Mouse (Mus musculus): ENCODE measurements at regions not wholly inside any gene's neighbourhood (a gene's known extent, or its start where the extent isn't known, plus 50 kb on each side); places are given as distances from the start of the nearest gene placed in this dataset.

DNA sequence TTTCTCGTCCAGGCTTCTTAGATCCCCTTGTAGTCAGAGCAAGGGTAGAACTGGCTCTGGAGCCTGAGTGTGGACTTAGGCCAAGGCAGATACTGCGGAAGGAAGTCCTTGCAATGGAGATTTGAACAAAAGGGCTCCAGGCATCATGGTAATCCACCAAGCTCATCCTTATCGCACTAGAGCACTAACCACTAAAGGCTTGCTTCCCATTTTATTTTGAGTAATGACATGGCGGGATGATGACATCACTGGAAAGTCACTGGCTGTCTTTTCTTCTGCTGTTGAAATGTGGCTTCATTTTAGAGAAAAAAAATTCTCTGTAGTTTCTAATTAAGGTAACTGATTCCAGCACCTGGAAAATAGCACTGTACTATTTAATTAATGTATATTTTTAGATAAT is 137.4 kb upstream of the Cnr1 start:
- Histone ChIP-seq H3K27ac (ENCODE audit: low read length) (no peak overlapping the region), H3K27me3 (ENCODE audit: control insufficient read depth, insufficient read depth, low read depth, low read length) (no peaks in the 10 kb centered on the region), H3K4me2 (ENCODE audit: low read depth, low read length) (no peak overlapping the region), H3K4me3 (ENCODE audit: low read length) (no peak overlapping the region), H3K9me3 (ENCODE audit: control insufficient read depth, low read length) (no peaks in the 10 kb centered on the region), H3K9ac (ENCODE audit: low read length) (no peak overlapping the region), H3K4me1 (replicated peaks; ENCODE audit: control insufficient read depth, insufficient read depth, low read length) (no peaks in the 10 kb centered on the region), H3K36me3 (ENCODE audit: control insufficient read depth, insufficient read depth, low read length) (no peaks in the 10 kb centered on the region)
- 80% methylated on average over 4 of the region's 4 CpGs for WGBS
- no peak for ATAC-seq (ENCODE audit: low read depth)

GRCm38 (mm10) chr4:33793398-33793797 is 131.0 kb upstream of the Cnr1 start:
- no peak overlapping the region for H3K4me3 ChIP-seq (ENCODE audit: low read length)
- no peaks in the 10 kb centered on the region for H3K4me1 ChIP-seq (replicated peaks; ENCODE audit: control insufficient read depth, insufficient read depth, low read length)
- no peak overlapping the region for H3K9ac ChIP-seq (ENCODE audit: low read length)
- no peak for ATAC-seq (ENCODE audit: low read depth)
- H3K9me3 ChIP-seq (ENCODE audit: control insufficient read depth, low read length) = no peaks in the 10 kb centered on the region
- WGBS = 92% methylated on average over 8 of the region's 8 CpGs
- H3K27me3 ChIP-seq (ENCODE audit: control insufficient read depth, insufficient read depth, low read depth, low read length) = no peaks in the 10 kb centered on the region
- no peaks in the 10 kb centered on the region for H3K36me3 ChIP-seq (ENCODE audit: control insufficient read depth, insufficient read depth, low read length)
- no peak overlapping the region for H3K27ac ChIP-seq (ENCODE audit: low read length)
- no peak overlapping the region for H3K4me2 ChIP-seq (ENCODE audit: low read depth, low read length)

GRCm38 (mm10) chr4:33795461-33795860 is 128.9 kb upstream of the Cnr1 start:
- ATAC-seq (ENCODE audit: low read depth) = no peak
- 98% methylated on average over 3 of the region's 3 CpGs for WGBS
- no peak overlapping the region for H3K27ac ChIP-seq (ENCODE audit: low read length)
- no peaks in the 10 kb centered on the region for H3K36me3 ChIP-seq (ENCODE audit: control insufficient read depth, insufficient read depth, low read length)
- H3K4me1 ChIP-seq (replicated peaks; ENCODE audit: control insufficient read depth, insufficient read depth, low read length) = no peaks in the 10 kb centered on the region
- H3K4me2 ChIP-seq (ENCODE audit: low read depth, low read length) = no peak overlapping the region
- H3K9me3 ChIP-seq (ENCODE audit: control insufficient read depth, low read length) = no peaks in the 10 kb centered on the region
- no peak overlapping the region for H3K9ac ChIP-seq (ENCODE audit: low read length)
- no peaks in the 10 kb centered on the region for H3K27me3 ChIP-seq (ENCODE audit: control insufficient read depth, insufficient read depth, low read depth, low read length)
- H3K4me3 ChIP-seq (ENCODE audit: low read length) = no peak overlapping the region

DNA sequence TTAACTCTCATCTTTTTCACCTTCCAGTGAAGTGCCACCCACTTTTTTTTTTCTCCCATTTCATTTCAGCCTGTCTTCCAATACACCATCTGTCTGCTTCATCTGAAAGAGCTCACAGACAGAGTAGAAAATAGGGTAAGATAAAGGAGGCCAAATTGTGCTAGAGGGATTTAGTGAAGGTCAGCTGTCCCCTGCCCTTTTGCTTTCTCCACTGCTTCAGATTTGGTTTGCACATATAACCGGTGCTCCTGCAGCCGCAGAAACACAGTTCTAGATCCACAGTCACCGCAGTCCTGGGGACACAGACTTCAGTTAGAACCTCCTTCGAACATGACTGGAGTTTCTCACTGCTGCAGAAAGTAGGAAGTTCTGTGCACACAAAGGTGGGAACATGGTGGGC is 126.4 kb upstream of the Cnr1 start:
- H3K9ac ChIP-seq (ENCODE audit: low read length) = no peak overlapping the region
- H3K27ac ChIP-seq (ENCODE audit: low read length) = no peak overlapping the region
- ATAC-seq (ENCODE audit: low read depth) = no peak
- no peaks in the 10 kb centered on the region for H3K36me3 ChIP-seq (ENCODE audit: control insufficient read depth, insufficient read depth, low read length)
- no peaks in the 10 kb centered on the region for H3K9me3 ChIP-seq (ENCODE audit: control insufficient read depth, low read length)
- 91% methylated on average over 4 of the region's 4 CpGs for WGBS
- H3K4me1 ChIP-seq (replicated peaks; ENCODE audit: control insufficient read depth, insufficient read depth, low read length) = no peaks in the 10 kb centered on the region
- no peak overlapping the region for H3K4me3 ChIP-seq (ENCODE audit: low read length)
- H3K4me2 ChIP-seq (ENCODE audit: low read depth, low read length) = no peak overlapping the region
- no peaks in the 10 kb centered on the region for H3K27me3 ChIP-seq (ENCODE audit: control insufficient read depth, insufficient read depth, low read depth, low read length)

- WGBS = 81% methylated on average over 6 of the region's 6 CpGs
- no peak for ATAC-seq (ENCODE audit: low read depth)
Measured at GRCm38 (mm10) chr4:33798654-33799053, 125.7 kb upstream of the Cnr1 start.

GRCm38 (mm10) chr4:33799110-33799509 is 125.3 kb upstream of the Cnr1 start:
- Histone ChIP-seq H3K4me1 (replicated peaks; ENCODE audit: control insufficient read depth, insufficient read depth, low read length) (no peaks in the 10 kb centered on the region), H3K36me3 (ENCODE audit: control insufficient read depth, insufficient read depth, low read length) (no peaks in the 10 kb centered on the region), H3K9ac (ENCODE audit: low read length) (no peak overlapping the region), H3K27me3 (ENCODE audit: control insufficient read depth, insufficient read depth, low read depth, low read length) (no peaks in the 10 kb centered on the region), H3K4me3 (ENCODE audit: low read length) (no peak overlapping the region), H3K9me3 (ENCODE audit: control insufficient read depth, low read length) (no peaks in the 10 kb centered on the region), H3K4me2 (ENCODE audit: low read depth, low read length) (no peak overlapping the region), H3K27ac (ENCODE audit: low read length) (no peak overlapping the region)
- no peak for ATAC-seq (ENCODE audit: low read depth)
- 55% methylated on average over 6 of the region's 6 CpGs for WGBS

More at GRCm38 (mm10) chr4:33798654-33799053, 125.7 kb upstream of the Cnr1 start:
- no peak overlapping the region for H3K9ac ChIP-seq (ENCODE audit: low read length)
- H3K9me3 ChIP-seq (ENCODE audit: control insufficient read depth, low read length) = no peaks in the 10 kb centered on the region
- no peak overlapping the region for H3K27ac ChIP-seq (ENCODE audit: low read length)
- H3K4me3 ChIP-seq (ENCODE audit: low read length) = no peak overlapping the region
- no peak overlapping the region for H3K4me2 ChIP-seq (ENCODE audit: low read depth, low read length)
- H3K36me3 ChIP-seq (ENCODE audit: control insufficient read depth, insufficient read depth, low read length) = no peaks in the 10 kb centered on the region
- no peaks in the 10 kb centered on the region for H3K27me3 ChIP-seq (ENCODE audit: control insufficient read depth, insufficient read depth, low read depth, low read length)
- H3K4me1 ChIP-seq (replicated peaks; ENCODE audit: control insufficient read depth, insufficient read depth, low read length) = no peaks in the 10 kb centered on the region

DNA sequence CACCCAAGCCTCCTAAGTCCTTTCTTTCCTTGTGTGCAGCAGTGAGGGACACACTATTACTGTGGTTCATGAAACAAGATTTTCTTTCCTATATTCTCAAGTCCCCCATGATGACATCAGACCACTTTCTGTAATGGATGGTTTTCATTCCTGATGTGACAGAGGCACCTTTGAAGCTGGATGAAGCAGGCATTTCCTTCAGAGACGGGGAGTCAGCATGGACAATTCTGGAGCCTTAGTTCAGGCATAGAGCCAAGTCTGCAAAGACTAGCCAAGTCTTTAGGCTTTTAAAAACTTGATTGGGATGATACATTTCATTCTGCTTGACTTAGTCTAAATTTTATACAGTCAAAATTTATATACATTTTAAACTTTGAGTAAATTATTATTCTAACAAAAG is 124.6 kb upstream of the Cnr1 start:
- Histone ChIP-seq H3K36me3 (ENCODE audit: control insufficient read depth, insufficient read depth, low read length) (no peaks in the 10 kb centered on the region), H3K27me3 (ENCODE audit: control insufficient read depth, insufficient read depth, low read depth, low read length) (no peaks in the 10 kb centered on the region), H3K4me2 (ENCODE audit: low read depth, low read length) (no peak overlapping the region), H3K27ac (ENCODE audit: low read length) (no peak overlapping the region), H3K4me1 (replicated peaks; ENCODE audit: control insufficient read depth, insufficient read depth, low read length) (no peaks in the 10 kb centered on the region), H3K4me3 (ENCODE audit: low read length) (no peak overlapping the region), H3K9ac (ENCODE audit: low read length) (no peak overlapping the region), H3K9me3 (ENCODE audit: control insufficient read depth, low read length) (no peaks in the 10 kb centered on the region)
- no peak for ATAC-seq (ENCODE audit: low read depth)
- WGBS = 24% methylated on average over 1 of the region's 1 CpGs

DNA sequence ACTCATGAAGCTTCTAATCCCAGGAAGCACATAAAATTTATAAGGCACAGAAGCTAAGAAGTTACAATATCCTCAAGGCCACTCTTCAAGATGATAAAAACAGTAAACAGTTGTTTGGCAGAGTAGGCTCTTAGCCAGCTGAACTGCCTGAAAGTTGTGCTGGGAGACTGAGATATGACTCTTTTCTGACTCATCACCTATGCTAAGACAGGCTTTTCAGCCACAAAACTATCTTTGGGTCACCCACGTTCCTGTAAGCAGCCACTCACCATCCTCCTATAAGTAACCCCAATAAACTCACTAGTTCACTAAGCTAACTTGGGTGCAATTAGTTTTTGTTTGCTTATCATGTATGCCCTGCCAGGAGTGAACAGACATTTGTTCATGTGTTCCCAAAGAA is 112.1 kb upstream of the Cnr1 start:
- Histone ChIP-seq H3K9me3 (ENCODE audit: control insufficient read depth, low read length) (no peaks in the 10 kb centered on the region), H3K4me1 (replicated peaks; ENCODE audit: control insufficient read depth, insufficient read depth, low read length) (no peaks in the 10 kb centered on the region), H3K4me2 (ENCODE audit: low read depth, low read length) (no peak overlapping the region), H3K9ac (ENCODE audit: low read length) (no peak overlapping the region), H3K27me3 (ENCODE audit: control insufficient read depth, insufficient read depth, low read depth, low read length) (no peaks in the 10 kb centered on the region), H3K36me3 (ENCODE audit: control insufficient read depth, insufficient read depth, low read length) (no peaks in the 10 kb centered on the region), H3K4me3 (ENCODE audit: low read length) (no peak overlapping the region), H3K27ac (ENCODE audit: low read length) (no peak overlapping the region)
- no peak for ATAC-seq (ENCODE audit: low read depth)
- 59% methylated on average over 1 of the region's 1 CpGs for WGBS

GRCm38 (mm10) chr4:33823850-33824249 is 100.5 kb upstream of the Cnr1 start:
- Histone ChIP-seq H3K9me3 (ENCODE audit: control insufficient read depth, low read length) (no peaks in the 10 kb centered on the region), H3K9ac (ENCODE audit: low read length) (no peak overlapping the region), H3K36me3 (ENCODE audit: control insufficient read depth, insufficient read depth, low read length) (no peaks in the 10 kb centered on the region), H3K27ac (ENCODE audit: low read length) (no peak overlapping the region), H3K4me1 (replicated peaks; ENCODE audit: control insufficient read depth, insufficient read depth, low read length) (no peaks in the 10 kb centered on the region), H3K4me2 (ENCODE audit: low read depth, low read length) (no peak overlapping the region), H3K4me3 (ENCODE audit: low read length) (no peak overlapping the region), H3K27me3 (ENCODE audit: control insufficient read depth, insufficient read depth, low read depth, low read length) (no peaks in the 10 kb centered on the region)
- ATAC-seq (ENCODE audit: low read depth) = no peak
- 9% methylated on average over 5 of the region's 5 CpGs for WGBS

GRCm38 (mm10) chr4:33833134-33833533 is 91.3 kb upstream of the Cnr1 start:
- no peak overlapping the region for H3K4me3 ChIP-seq (ENCODE audit: low read length)
- no peak overlapping the region for H3K4me2 ChIP-seq (ENCODE audit: low read depth, low read length)
- H3K36me3 ChIP-seq (ENCODE audit: control insufficient read depth, insufficient read depth, low read length) = no peaks in the 10 kb centered on the region
- H3K9ac ChIP-seq (ENCODE audit: low read length) = no peak overlapping the region
- WGBS = 81% methylated on average over 7 of the region's 7 CpGs
- H3K9me3 ChIP-seq (ENCODE audit: control insufficient read depth, low read length) = no peaks in the 10 kb centered on the region
- no peaks in the 10 kb centered on the region for H3K27me3 ChIP-seq (ENCODE audit: control insufficient read depth, insufficient read depth, low read depth, low read length)
- H3K27ac ChIP-seq (ENCODE audit: low read length) = no peak overlapping the region
- no peak for ATAC-seq (ENCODE audit: low read depth)
- no peaks in the 10 kb centered on the region for H3K4me1 ChIP-seq (replicated peaks; ENCODE audit: control insufficient read depth, insufficient read depth, low read length)

Measured in lung, embryonic 16.5 days (tissue).